Mouse (Mus musculus): ENCODE measurements around the gene Macf1. TPM values are rescaled to one million over a fixed set of nuclear protein-coding genes. Genes with fewer than 3 reads are reported as not detected.

Macf1 gene
- polyA plus RNA-seq, 1 experiment, result 22.3 TPM

- 77% methylated on average over 3 of the region's 3 CpGs for WGBS
- Histone ChIP-seq H3K36me3 (ENCODE audit: control insufficient read depth, insufficient read depth, low read length) (peaks cover 44% of the 10 kb centered on the region), H3K4me1 (ENCODE audit: control insufficient read depth, insufficient read depth, insufficient read length, low read length) (no peaks in the 10 kb centered on the region), H3K4me3 (ENCODE audit: low read depth, low read length) (no peak overlapping the region), H3K27ac (ENCODE audit: insufficient read depth, low read depth, low read length) (no peak overlapping the region), H3K27me3 (ENCODE audit: control insufficient read depth, insufficient read depth, low read length) (no peaks in the 10 kb centered on the region)
- TF ChIP-seq CTCF (IDR thresholded peaks at IDR 0.05; ENCODE audit: extremely low read depth, insufficient read length, insufficient replicate concordance, low read depth, low read length) (no peak), POLR2A (IDR thresholded peaks at IDR 0.05; ENCODE audit: low read depth, low read length) (no peak)
Measured at GRCm38 (mm10) chr4:123393004-123393403, 291.2 kb downstream of the Macf1 start.

- H3K36me3 ChIP-seq (ENCODE audit: control insufficient read depth, insufficient read depth, low read length), result peaks cover 39% of the 10 kb centered on the region
- no peak overlapping the region for H3K4me3 ChIP-seq (ENCODE audit: low read depth, low read length)
- no peaks in the 10 kb centered on the region for H3K27me3 ChIP-seq (ENCODE audit: control insufficient read depth, insufficient read depth, low read length)
- 98% methylated on average over 1 of the region's 1 CpGs for WGBS
- TF ChIP-seq POLR2A (IDR thresholded peaks at IDR 0.05; ENCODE audit: low read depth, low read length), result no peak
- peak; percentile 59; the same call in 1 of the 2 replicates for TF ChIP-seq CTCF (IDR thresholded peaks at IDR 0.05; ENCODE audit: extremely low read depth, insufficient read length, insufficient replicate concordance, low read depth, low read length)
- no peaks in the 10 kb centered on the region for H3K4me1 ChIP-seq (ENCODE audit: control insufficient read depth, insufficient read depth, insufficient read length, low read length)
- H3K27ac ChIP-seq (ENCODE audit: insufficient read depth, low read depth, low read length), result no peak overlapping the region
Measured at GRCm38 (mm10) chr4:123392187-123392586, 292.0 kb downstream of the Macf1 start.

- WGBS, result 88% methylated on average over 1 of the region's 1 CpGs
- no peaks in the 10 kb centered on the region for H3K4me1 ChIP-seq (ENCODE audit: control insufficient read depth, insufficient read depth, insufficient read length, low read length)
- TF ChIP-seq CTCF (IDR thresholded peaks at IDR 0.05; ENCODE audit: extremely low read depth, insufficient read length, insufficient replicate concordance, low read depth, low read length) (no peak), POLR2A (IDR thresholded peaks at IDR 0.05; ENCODE audit: low read depth, low read length) (no peak)
- peaks cover 60% of the 10 kb centered on the region for H3K36me3 ChIP-seq (ENCODE audit: control insufficient read depth, insufficient read depth, low read length)
- no peaks in the 10 kb centered on the region for H3K27me3 ChIP-seq (ENCODE audit: control insufficient read depth, insufficient read depth, low read length)
- H3K4me3 ChIP-seq (ENCODE audit: low read depth, low read length), result no peak overlapping the region
- no peak overlapping the region for H3K27ac ChIP-seq (ENCODE audit: insufficient read depth, low read depth, low read length)
Measured at GRCm38 (mm10) chr4:123385028-123385427, 299.1 kb downstream of the Macf1 start.

- TF ChIP-seq POLR2A (IDR thresholded peaks at IDR 0.05; ENCODE audit: low read depth, low read length), result no peak
- TF ChIP-seq CTCF (IDR thresholded peaks at IDR 0.05; ENCODE audit: extremely low read depth, insufficient read length, insufficient replicate concordance, low read depth, low read length), result no peak
- no peak overlapping the region for H3K4me3 ChIP-seq (ENCODE audit: low read depth, low read length)
- H3K36me3 ChIP-seq (ENCODE audit: control insufficient read depth, insufficient read depth, low read length), result peaks cover 62% of the 10 kb centered on the region
Measured at GRCm38 (mm10) chr4:123383173-123383572, 301.0 kb downstream of the Macf1 start.

GRCm38 (mm10) chr4:123382051-123382450 lies 302.1 kb downstream of the Macf1 start:
- TF ChIP-seq CTCF (IDR thresholded peaks at IDR 0.05; ENCODE audit: extremely low read depth, insufficient read length, insufficient replicate concordance, low read depth, low read length) (no peak), POLR2A (IDR thresholded peaks at IDR 0.05; ENCODE audit: low read depth, low read length) (no peak)
- 88% methylated on average over 4 of the region's 4 CpGs for WGBS
- H3K27me3 ChIP-seq (ENCODE audit: control insufficient read depth, insufficient read depth, low read length), result no peaks in the 10 kb centered on the region
- H3K4me3 ChIP-seq (ENCODE audit: low read depth, low read length), result no peak overlapping the region
- H3K27ac ChIP-seq (ENCODE audit: insufficient read depth, low read depth, low read length), result no peak overlapping the region
- peaks cover 64% of the 10 kb centered on the region for H3K36me3 ChIP-seq (ENCODE audit: control insufficient read depth, insufficient read depth, low read length)
- H3K4me1 ChIP-seq (ENCODE audit: control insufficient read depth, insufficient read depth, insufficient read length, low read length), result no peaks in the 10 kb centered on the region

More at GRCm38 (mm10) chr4:123383173-123383572, 301.0 kb downstream of the Macf1 start:
- Histone ChIP-seq H3K4me1 (ENCODE audit: control insufficient read depth, insufficient read depth, insufficient read length, low read length) (no peaks in the 10 kb centered on the region), H3K27me3 (ENCODE audit: control insufficient read depth, insufficient read depth, low read length) (no peaks in the 10 kb centered on the region), H3K27ac (ENCODE audit: insufficient read depth, low read depth, low read length) (no peak overlapping the region)
- WGBS, result 92% methylated on average over 7 of the region's 7 CpGs

- no peak overlapping the region for H3K27ac ChIP-seq (ENCODE audit: insufficient read depth, low read depth, low read length)
- H3K27me3 ChIP-seq (ENCODE audit: control insufficient read depth, insufficient read depth, low read length), result no peaks in the 10 kb centered on the region
- TF ChIP-seq CTCF (IDR thresholded peaks at IDR 0.05; ENCODE audit: extremely low read depth, insufficient read length, insufficient replicate concordance, low read depth, low read length) (no peak), POLR2A (IDR thresholded peaks at IDR 0.05; ENCODE audit: low read depth, low read length) (no peak)
- H3K36me3 ChIP-seq (ENCODE audit: control insufficient read depth, insufficient read depth, low read length), result peaks cover 65% of the 10 kb centered on the region
- no peaks in the 10 kb centered on the region for H3K4me1 ChIP-seq (ENCODE audit: control insufficient read depth, insufficient read depth, insufficient read length, low read length)
- WGBS, result 94% methylated on average over 11 of the region's 11 CpGs
- no peak overlapping the region for H3K4me3 ChIP-seq (ENCODE audit: low read depth, low read length)
Measured at GRCm38 (mm10) chr4:123381598-123381997, 302.6 kb downstream of the Macf1 start.

GRCm38 (mm10) chr4:123376031-123376430 lies 308.1 kb downstream of the Macf1 start:
- TF ChIP-seq CTCF (IDR thresholded peaks at IDR 0.05; ENCODE audit: extremely low read depth, insufficient read length, insufficient replicate concordance, low read depth, low read length) (no peak), POLR2A (IDR thresholded peaks at IDR 0.05; ENCODE audit: low read depth, low read length) (no peak)
- no peak overlapping the region for H3K4me3 ChIP-seq (ENCODE audit: low read depth, low read length)
- H3K36me3 ChIP-seq (ENCODE audit: control insufficient read depth, insufficient read depth, low read length), result peaks cover 67% of the 10 kb centered on the region
- H3K27ac ChIP-seq (ENCODE audit: insufficient read depth, low read depth, low read length), result no peak overlapping the region
- H3K4me1 ChIP-seq (ENCODE audit: control insufficient read depth, insufficient read depth, insufficient read length, low read length), result no peaks in the 10 kb centered on the region
- 86% methylated on average over 3 of the region's 3 CpGs for WGBS
- H3K27me3 ChIP-seq (ENCODE audit: control insufficient read depth, insufficient read depth, low read length), result no peaks in the 10 kb centered on the region
